Mouse (Mus musculus) stomach, embryonic 14.5 days (tissue): ENCODE measurements around the gene Sprr2b. TPM values are rescaled to one million over a fixed set of nuclear protein-coding genes. Genes with fewer than 3 reads are reported as not detected.

Experiments
- ATAC-seq: fragments of 200-750 bp; cut with Nextera tagmentation; 2 replicates; pipeline ENCODE4 v1.8.0; 2017; ENCODE audit warnings: low read depth, moderate TSS enrichment; ENCODE audit not compliant: insufficient number of reproducible peaks, insufficient read depth, low FRiP score
- H3K27ac ChIP-seq: fragments of 300-500 bp; sonication (generic); 2 replicates; pipeline ENCODE4 v1.5.1; 2014; ENCODE audit warnings: mild to moderate bottlenecking, low read length, moderate library complexity, mixed read lengths
- H3K27me3 ChIP-seq: fragments of 300-500 bp; sonication (generic); 2 replicates; pipeline ENCODE4 v1.6.1; 2014; ENCODE audit warnings: low read length, control low read depth, mixed read lengths; ENCODE audit not compliant: control insufficient read depth, insufficient read depth
- H3K36me3 ChIP-seq: fragments of 300-500 bp; sonication (generic); 2 replicates; pipeline ENCODE4 v1.6.1; 2014; ENCODE audit warnings: mild to moderate bottlenecking, control low read depth, low read length, moderate library complexity, mixed read lengths; ENCODE audit not compliant: control insufficient read depth, insufficient read depth
- H3K4me1 ChIP-seq: fragments of 300-500 bp; sonication (generic); 2 replicates; pipeline ENCODE4 v1.6.1; 2014; ENCODE audit warnings: low read length, control low read depth, mixed read lengths; ENCODE audit not compliant: control insufficient read depth, insufficient read depth
- H3K4me2 ChIP-seq: fragments of 300-500 bp; sonication (generic); replicated peaks from 2 replicates; pipeline ENCODE4 v1.6.1; 2014; ENCODE audit warnings: low read depth, low read length, control low read depth
- H3K4me3 ChIP-seq: fragments of 300-500 bp; sonication (generic); 2 replicates; pipeline ENCODE4 v1.5.1; 2014; ENCODE audit warnings: low read depth, low read length, control low read depth
- H3K9ac ChIP-seq: fragments of 300-500 bp; sonication (generic); replicated peaks from 2 replicates; pipeline ENCODE4 v1.6.1; 2014; ENCODE audit warnings: low read depth, mild to moderate bottlenecking, control low read depth, low read length, moderate library complexity, mixed read lengths
- H3K9me3 ChIP-seq: fragments of 300-500 bp; sonication (generic); 2 replicates; pipeline ENCODE4 v1.6.1; 2016; ENCODE audit warnings: low read depth, low read length, control low read depth; ENCODE audit not compliant: control insufficient read depth
- WGBS: fragments of 180-500 bp; shearing (Covaris S2); extraction: QIAGEN DNeasy Blood & Tissue Kit; methylation state at CpG from one replicate; pipeline ENCODE4 v1.1.7; 2014; 5-methylcytosine and 5-hydroxymethylcytosine counted together
- polyA plus RNA-seq: library from polyadenylated mRNA; unstranded; fragments of >200 nt; fragmentation: Nextera tagmentation; extraction: Ambion mirVana; gene quantifications from 2 replicates; pipeline ENCODE4 v1.2.1, GENCODE M21; 2014

Gene Sprr2b
- polyA plus RNA-seq, 1 experiment from 2014 or later, result not detected

DNA sequence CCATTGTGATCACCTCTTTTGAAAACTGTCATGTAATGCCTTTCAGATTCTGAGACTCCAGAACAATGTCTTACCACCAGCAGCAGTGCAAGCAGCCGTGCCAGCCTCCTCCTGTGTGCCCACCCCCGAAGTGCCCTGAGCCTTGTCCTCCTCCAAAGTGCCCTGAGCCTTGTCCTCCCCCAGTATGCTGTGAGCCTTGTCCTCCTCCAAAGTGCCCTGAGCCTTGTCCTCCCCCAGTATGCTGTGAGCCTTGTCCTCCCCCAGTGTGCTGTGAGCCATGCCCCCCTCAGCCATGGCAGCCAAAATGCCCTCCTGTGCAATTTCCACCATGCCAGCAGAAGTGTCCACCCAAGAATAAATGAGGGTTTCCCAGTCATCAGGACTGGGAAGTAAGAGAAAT lies 964 bp downstream of the Sprr2b start:
- Histone ChIP-seq H3K4me2 (no peak overlapping the region), H3K4me1 (no peaks in the 10 kb centered on the region), H3K9ac (no peak overlapping the region), H3K4me3 (no peak overlapping the region), H3K36me3 (no peaks in the 10 kb centered on the region), H3K9me3 (no peaks in the 10 kb centered on the region), H3K27me3 (no peaks in the 10 kb centered on the region), H3K27ac (no peak overlapping the region)
- WGBS, result 83% methylated on average over 2 of the region's 2 CpGs
- no peak for ATAC-seq

DNA sequence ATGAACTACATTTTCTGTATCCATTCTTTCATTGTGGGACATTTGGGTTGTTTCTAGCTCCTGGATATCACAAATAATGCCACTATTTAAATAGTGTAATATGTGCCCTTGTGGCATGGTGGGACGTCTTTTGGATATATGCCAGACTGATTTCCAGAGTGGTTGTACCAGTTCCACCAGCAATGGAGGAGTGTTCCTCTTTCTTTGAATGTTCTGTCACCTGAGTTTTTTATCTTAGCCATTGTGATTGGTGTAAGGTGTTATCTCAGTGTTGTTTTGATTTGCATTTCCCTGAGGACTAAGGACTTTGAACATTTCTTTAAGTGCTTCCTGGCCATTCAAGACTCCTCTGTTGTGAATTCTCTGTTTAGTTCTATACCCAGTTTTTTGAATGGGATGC lies 19.9 kb downstream of the Sprr2b start:
- H3K9me3 ChIP-seq, result no peaks in the 10 kb centered on the region
- no peak overlapping the region for H3K4me3 ChIP-seq
- no peak overlapping the region for H3K9ac ChIP-seq
- ATAC-seq, result no peak
- no peaks in the 10 kb centered on the region for H3K36me3 ChIP-seq
- WGBS, result 70% methylated on average over 1 of the region's 1 CpGs
- H3K4me1 ChIP-seq, result no peaks in the 10 kb centered on the region
- no peak overlapping the region for H3K4me2 ChIP-seq
- H3K27me3 ChIP-seq, result no peaks in the 10 kb centered on the region
- H3K27ac ChIP-seq, result no peak overlapping the region

DNA sequence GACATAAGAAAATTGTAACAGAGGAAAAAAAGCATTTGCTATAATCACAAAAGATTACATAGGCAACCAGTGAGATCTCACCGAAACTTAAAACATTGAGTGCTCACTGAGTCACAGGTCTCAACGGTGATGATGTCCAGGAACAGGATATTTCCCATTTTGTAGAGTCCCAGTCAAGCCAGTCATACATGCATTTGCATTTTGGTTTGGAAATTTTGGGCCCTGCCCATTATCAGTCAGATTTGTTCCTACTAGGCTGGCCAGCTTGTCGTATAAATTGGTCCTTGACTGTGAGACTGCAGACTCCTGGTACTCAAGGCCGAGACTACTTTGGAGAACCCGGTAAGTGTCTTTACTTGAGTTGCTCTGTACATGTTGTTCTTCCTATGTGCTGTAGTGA lies 22.4 kb downstream of the Sprr2b start, which contains the start of gene Sprr2d:
Gene Sprr2d, plus strand, starts transcription at position 301 of the 400 bp plus-strand sequence.
- no peak within 1 kb of the TSS for H3K9ac ChIP-seq
- no peaks in the 10 kb centered on the region for H3K9me3 ChIP-seq
- H3K27me3 ChIP-seq, result no peaks in the 10 kb centered on the region
- no peak for ATAC-seq
- no peaks in the 10 kb centered on the region for H3K36me3 ChIP-seq
- no peak within 1 kb of the TSS for H3K4me2 ChIP-seq
- H3K4me1 ChIP-seq, result no peaks in the 10 kb centered on the region
- no peak within 1 kb of the TSS for H3K4me3 ChIP-seq
- WGBS, result 88% methylated on average over 5 of the region's 5 CpGs
- H3K27ac ChIP-seq, result no peak within 1 kb of the TSS

DNA sequence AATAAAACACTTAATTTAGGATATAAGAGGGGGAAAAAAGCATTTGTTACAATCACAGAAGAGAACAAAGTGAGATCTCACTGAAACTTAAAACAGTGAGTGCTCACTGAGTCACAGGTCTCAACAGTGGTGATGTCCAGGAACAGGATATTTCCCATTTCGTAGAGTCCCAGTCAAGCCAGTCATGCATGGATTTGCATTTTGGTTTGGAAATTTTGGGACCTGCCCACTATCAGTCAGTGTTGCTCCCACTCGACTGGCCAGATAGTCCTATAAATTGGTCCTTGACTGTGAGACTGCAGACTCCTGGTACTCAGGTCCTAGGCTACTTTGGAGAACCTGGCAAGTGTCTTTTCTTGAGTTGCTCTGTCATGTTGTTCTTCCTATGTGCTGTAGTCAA lies 35.4 kb downstream of the Sprr2b start, which contains the start of gene Sprr2e:
Gene Sprr2e, plus strand, starts transcription at position 301 of the 400 bp plus-strand sequence.
- no peak within 1 kb of the TSS for H3K9ac ChIP-seq
- no peaks in the 10 kb centered on the region for H3K9me3 ChIP-seq
- H3K27ac ChIP-seq, result no peak within 1 kb of the TSS
- H3K27me3 ChIP-seq, result no peaks in the 10 kb centered on the region
- H3K4me3 ChIP-seq, result no peak within 1 kb of the TSS
- H3K4me1 ChIP-seq, result no peaks in the 10 kb centered on the region
- ATAC-seq, result no peak
- H3K4me2 ChIP-seq, result no peak within 1 kb of the TSS
- no peaks in the 10 kb centered on the region for H3K36me3 ChIP-seq
- 86% methylated on average over 2 of the region's 2 CpGs for WGBS

DNA sequence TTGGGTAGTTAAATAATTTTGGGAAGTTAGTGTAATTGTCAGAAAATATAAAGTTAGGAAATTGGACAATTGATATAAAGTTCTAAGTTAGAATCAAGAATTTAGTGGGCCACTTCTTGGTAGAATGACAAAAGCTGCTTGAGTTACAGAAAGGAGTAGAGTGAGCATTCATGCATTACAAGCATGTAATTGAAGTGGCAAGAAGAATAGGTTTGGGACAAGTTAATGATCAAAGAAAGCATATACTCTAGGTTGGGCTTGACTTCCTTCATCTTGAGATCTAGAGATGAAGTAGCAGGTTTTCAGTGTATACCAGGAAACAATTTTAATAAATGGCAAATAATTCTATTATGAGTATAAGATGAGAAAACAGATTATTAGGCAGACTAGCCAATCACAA lies 45.2 kb downstream of the Sprr2b start:
- no peaks in the 10 kb centered on the region for H3K4me1 ChIP-seq
- H3K9me3 ChIP-seq, result no peaks in the 10 kb centered on the region
- no peak for ATAC-seq
- no peak overlapping the region for H3K4me3 ChIP-seq
- no peak overlapping the region for H3K9ac ChIP-seq
- no peak overlapping the region for H3K4me2 ChIP-seq
- H3K36me3 ChIP-seq, result no peaks in the 10 kb centered on the region
- H3K27me3 ChIP-seq, result no peaks in the 10 kb centered on the region
- no peak overlapping the region for H3K27ac ChIP-seq

DNA sequence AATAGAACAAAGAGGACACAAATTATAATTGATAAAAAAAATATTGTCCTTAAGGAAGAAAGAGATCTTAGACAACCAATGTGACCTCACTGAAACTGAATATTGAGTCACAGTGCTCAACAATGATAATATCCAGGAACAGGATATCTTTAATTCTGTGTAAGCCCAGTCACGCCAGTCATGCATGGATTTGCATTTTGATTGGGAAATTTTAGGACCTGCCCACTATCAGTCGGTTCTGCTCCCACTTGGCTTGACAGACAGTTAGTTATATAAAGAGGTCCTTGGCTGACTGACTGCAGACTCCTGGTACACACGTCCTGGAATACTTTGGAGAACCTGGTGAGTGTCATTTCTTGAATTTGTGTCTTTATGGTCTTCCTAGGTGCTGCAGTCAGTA lies 48.5 kb downstream of the Sprr2b start, which contains the start of gene Sprr2f:
Gene Sprr2f, plus strand, starts transcription at position 301 of the 400 bp plus-strand sequence.
- no peak for ATAC-seq
- H3K9me3 ChIP-seq, result no peaks in the 10 kb centered on the region
- no peak within 1 kb of the TSS for H3K4me2 ChIP-seq
- H3K27me3 ChIP-seq, result no peaks in the 10 kb centered on the region
- no peak within 1 kb of the TSS for H3K9ac ChIP-seq
- 56% methylated on average over 3 of the region's 3 CpGs for WGBS
- H3K27ac ChIP-seq, result no peak within 1 kb of the TSS
- no peak within 1 kb of the TSS for H3K4me3 ChIP-seq
- H3K4me1 ChIP-seq, result no peaks in the 10 kb centered on the region
- H3K36me3 ChIP-seq, result no peaks in the 10 kb centered on the region

Other genes starting within 250 kb of the Sprr2b start
- gene Lor, start 233.5 kb upstream of the Sprr2b start, polyA plus RNA-seq, result 1.1 and 1.6 TPM in 2 replicates
- not detected in 2 replicates for gene Prr9, start 192.7 kb upstream of the Sprr2b start, polyA plus RNA-seq
- gene Lelp1, start 173.9 kb upstream of the Sprr2b start, polyA plus RNA-seq, result not detected in 2 replicates
- 5.3 and 7.6 TPM in 2 replicates for gene Sprr2a1, start 100.8 kb upstream of the Sprr2b start, polyA plus RNA-seq
- gene Sprr2a2, start 100.7 kb upstream of the Sprr2b start, polyA plus RNA-seq, result 258 and 291 TPM in 2 replicates
- 19.7 and 23.0 TPM in 2 replicates for gene Sprr2a3, start 31.2 kb upstream of the Sprr2b start, polyA plus RNA-seq
- gene Sprr2d, start 22.5 kb downstream of the Sprr2b start, polyA plus RNA-seq, result not detected in 2 replicates
- gene Sprr2e, start 35.5 kb downstream of the Sprr2b start, polyA plus RNA-seq, result not detected in 2 replicates
- not detected in 2 replicates for gene Sprr2f, start 48.6 kb downstream of the Sprr2b start, polyA plus RNA-seq
- not detected in 2 replicates for gene Sprr2h, start 69.1 kb downstream of the Sprr2b start, polyA plus RNA-seq
- gene Sprr2i, start 91.4 kb downstream of the Sprr2b start, polyA plus RNA-seq, result not detected in 2 replicates
- gene Sprr2j-ps, start 101.5 kb downstream of the Sprr2b start, polyA plus RNA-seq, result not detected in 2 replicates
- 5.8 and 7.5 TPM in 2 replicates for gene Gm9774, start 112.8 kb downstream of the Sprr2b start, polyA plus RNA-seq
- gene Sprr2k, start 116.0 kb downstream of the Sprr2b start, polyA plus RNA-seq, result not detected in 2 replicates
- gene Sprr1b, start 122.2 kb downstream of the Sprr2b start, polyA plus RNA-seq, result not detected in 2 replicates
- 0.20 and 0.97 TPM in 2 replicates for gene Sprr3, start 142.1 kb downstream of the Sprr2b start, polyA plus RNA-seq
- 26.0 and 31.7 TPM in 2 replicates for gene Sprr1a, start 169.3 kb downstream of the Sprr2b start, polyA plus RNA-seq
- not detected in 2 replicates for gene Sprr4, start 183.9 kb downstream of the Sprr2b start, polyA plus RNA-seq
- not detected in 2 replicates for gene 2310046K23Rik, start 217.9 kb downstream of the Sprr2b start, polyA plus RNA-seq